Mouse (Mus musculus) lung, embryonic 15.5 days (tissue): ENCODE measurements at regions not wholly inside any gene's neighbourhood (a gene's known extent, or its start where the extent isn't known, plus 50 kb on each side); places are given as distances from the start of the nearest gene placed in this dataset.

Experiments used
- ATAC-seq: fragments of 200-750 bp; cut with Nextera tagmentation; 2 replicates; pipeline ENCODE4 v1.8.0; 2017; ENCODE audit warnings: moderate number of reproducible peaks, borderline replicate concordance; ENCODE audit not compliant: low FRiP score, low TSS enrichment; ENCODE audit errors: extremely low read depth
- H3K27ac ChIP-seq: fragments of 300-500 bp; sonication (generic); 2 replicates; pipeline ENCODE4 v1.5.1; 2015; ENCODE audit warnings: moderate library complexity, mild to moderate bottlenecking, inconsistent platforms
- H3K27me3 ChIP-seq: fragments of 300-500 bp; sonication (generic); 2 replicates; pipeline ENCODE4 v1.6.1; 2015; ENCODE audit warnings: inconsistent platforms
- H3K36me3 ChIP-seq: fragments of 300-500 bp; sonication (generic); 2 replicates; pipeline ENCODE4 v1.6.1; 2015; ENCODE audit warnings: inconsistent platforms
- H3K4me1 ChIP-seq: fragments of 300-500 bp; sonication (generic); 2 replicates; pipeline ENCODE4 v1.6.1; 2015; ENCODE audit warnings: inconsistent platforms
- H3K4me2 ChIP-seq: fragments of 300-500 bp; sonication (generic); 2 replicates; pipeline ENCODE4 v1.6.1; 2015; ENCODE audit warnings: inconsistent platforms, mild to moderate bottlenecking, moderate library complexity
- H3K4me3 ChIP-seq: fragments of 300-500 bp; sonication (generic); 2 replicates; pipeline ENCODE4 v1.5.1; 2015; ENCODE audit warnings: mild to moderate bottlenecking, inconsistent platforms
- H3K9ac ChIP-seq: fragments of 300-500 bp; sonication (generic); 2 replicates; pipeline ENCODE4 v1.6.1; 2015; ENCODE audit warnings: inconsistent platforms
- H3K9me3 ChIP-seq: fragments of 300-500 bp; sonication (generic); 2 replicates; pipeline ENCODE4 v1.6.1; 2016; ENCODE audit warnings: inconsistent platforms
- WGBS: fragments of 180-500 bp; shearing (Covaris S2); methylation state at CpG from one replicate; pipeline ENCODE4 v1.1.7; 2015; 5-methylcytosine and 5-hydroxymethylcytosine counted together

- ATAC-seq: no peak
- Histone ChIP-seq H3K9ac (no peak overlapping the region), H3K36me3 (no peaks in the 10 kb centered on the region), H3K4me2 (no peak overlapping the region), H3K4me1 (peaks cover 23% of the 10 kb centered on the region), H3K4me3 (no peak overlapping the region), H3K9me3 (no peaks in the 10 kb centered on the region), H3K27ac (no peak overlapping the region), H3K27me3 (no peaks in the 10 kb centered on the region)
- 57% methylated on average over 5 of the region's 5 CpGs for WGBS
Observed at GRCm38 (mm10) chr1:155041592-155041991, 57.8 kb downstream of the Ier5 start.

GRCm38 (mm10) chr1:155040939-155041371 is 58.5 kb downstream of the Ier5 start:
- H3K36me3 ChIP-seq: no peaks in the 10 kb centered on the region
- H3K27me3 ChIP-seq: no peaks in the 10 kb centered on the region
- no peaks in the 10 kb centered on the region for H3K9me3 ChIP-seq
- WGBS: 30% methylated on average over 1 of the region's 1 CpGs
- H3K9ac ChIP-seq: no peak overlapping the region
- no peak overlapping the region for H3K4me2 ChIP-seq
- H3K4me3 ChIP-seq: no peak overlapping the region
- H3K27ac ChIP-seq: peak overlapping the region; percentile 62
- H3K4me1 ChIP-seq: peaks cover 23% of the 10 kb centered on the region
- ATAC-seq: peak; percentile 58; the same call in 1 of the 2 replicates

- 31% methylated on average over 6 of the region's 9 CpGs for WGBS
- H3K27ac ChIP-seq: peak overlapping the region; percentile 62
Observed at GRCm38 (mm10) chr1:155040086-155040726, 59.2 kb downstream of the Ier5 start.

GRCm38 (mm10) chr1:155038631-155039625 is 60.5 kb downstream of the Ier5 start:
- Histone ChIP-seq H3K4me3 (no peak overlapping the region), H3K9ac (no peak overlapping the region), H3K36me3 (no peaks in the 10 kb centered on the region), H3K4me2 (no peak overlapping the region), H3K9me3 (no peaks in the 10 kb centered on the region), H3K4me1 (peaks cover 23% of the 10 kb centered on the region), H3K27ac (0 out of 2 replicates have a peak overlapping the region, but pooled peaks have one; percentile 5), H3K27me3 (no peaks in the 10 kb centered on the region)
- 55% methylated on average over 11 of the region's 11 CpGs for WGBS
- ATAC-seq: peak; percentile 39; the same call in 1 of the 2 replicates

More at GRCm38 (mm10) chr1:155040086-155040726, 59.2 kb downstream of the Ier5 start:
- no peaks in the 10 kb centered on the region for H3K9me3 ChIP-seq
- peaks cover 23% of the 10 kb centered on the region for H3K4me1 ChIP-seq
- H3K27me3 ChIP-seq: no peaks in the 10 kb centered on the region
- peak; percentile 79 for ATAC-seq
- H3K4me3 ChIP-seq: no peak overlapping the region
- H3K36me3 ChIP-seq: no peaks in the 10 kb centered on the region
- H3K4me2 ChIP-seq: no peak overlapping the region; the same call in 1 of the 2 replicates
- H3K9ac ChIP-seq: no peak overlapping the region

- H3K4me1 ChIP-seq: peaks cover 23% of the 10 kb centered on the region
- WGBS: 67% methylated on average over 3 of the region's 3 CpGs
- no peaks in the 10 kb centered on the region for H3K27me3 ChIP-seq
- no peak overlapping the region for H3K4me3 ChIP-seq
- H3K27ac ChIP-seq: no peak overlapping the region
- no peaks in the 10 kb centered on the region for H3K36me3 ChIP-seq
- no peaks in the 10 kb centered on the region for H3K9me3 ChIP-seq
- H3K9ac ChIP-seq: no peak overlapping the region
- ATAC-seq: no peak
- no peak overlapping the region for H3K4me2 ChIP-seq
Observed at GRCm38 (mm10) chr1:155037479-155037878, 62.0 kb downstream of the Ier5 start.

GRCm38 (mm10) chr1:155030908-155031307 is 68.5 kb downstream of the Ier5 start:
- no peaks in the 10 kb centered on the region for H3K27me3 ChIP-seq
- no peaks in the 10 kb centered on the region for H3K9me3 ChIP-seq
- H3K36me3 ChIP-seq: no peaks in the 10 kb centered on the region
- WGBS: 15% methylated on average over 9 of the region's 9 CpGs
- H3K4me3 ChIP-seq: no peak overlapping the region
- H3K4me1 ChIP-seq: peaks cover 16% of the 10 kb centered on the region; the same call in 1 of the 2 replicates
- H3K27ac ChIP-seq: no peak overlapping the region
- H3K4me2 ChIP-seq: no peak overlapping the region
- H3K9ac ChIP-seq: no peak overlapping the region
- ATAC-seq: no peak

GRCm38 (mm10) chr1:155029195-155029879 is 70.1 kb downstream of the Ier5 start:
- H3K4me2 ChIP-seq: peak overlapping the region; percentile 43
- WGBS: 53% methylated on average over 17 of the region's 17 CpGs
- no peaks in the 10 kb centered on the region for H3K27me3 ChIP-seq
- no peak overlapping the region for H3K27ac ChIP-seq
- H3K4me1 ChIP-seq: peaks cover 16% of the 10 kb centered on the region; the same call in 1 of the 2 replicates
- no peaks in the 10 kb centered on the region for H3K36me3 ChIP-seq
- H3K9me3 ChIP-seq: no peaks in the 10 kb centered on the region
- 0 out of 2 replicates have a peak overlapping the region, but pooled peaks have one; percentile 2 for H3K4me3 ChIP-seq
- H3K9ac ChIP-seq: no peak overlapping the region
- ATAC-seq: no peak

- H3K36me3 ChIP-seq: no peaks in the 10 kb centered on the region
- H3K27ac ChIP-seq: no peak overlapping the region
- H3K4me3 ChIP-seq: 0 out of 2 replicates have a peak overlapping the region, but pooled peaks have one; percentile 2
- H3K27me3 ChIP-seq: no peaks in the 10 kb centered on the region
- H3K4me2 ChIP-seq: peak overlapping the region; percentile 43
- no peaks in the 10 kb centered on the region for H3K9me3 ChIP-seq
- WGBS: 29% methylated on average over 5 of the region's 5 CpGs
- no peak for ATAC-seq
- H3K4me1 ChIP-seq: peaks cover 16% of the 10 kb centered on the region; the same call in 1 of the 2 replicates
- no peak overlapping the region for H3K9ac ChIP-seq
Observed at GRCm38 (mm10) chr1:155028735-155029134, 70.7 kb downstream of the Ier5 start.

- H3K9me3 ChIP-seq: no peaks in the 10 kb centered on the region
- ATAC-seq: no peak
- H3K27ac ChIP-seq: no peak overlapping the region
- no peaks in the 10 kb centered on the region for H3K27me3 ChIP-seq
- H3K4me2 ChIP-seq: no peak overlapping the region
- no peaks in the 10 kb centered on the region for H3K36me3 ChIP-seq
- H3K9ac ChIP-seq: no peak overlapping the region
- no peak overlapping the region for H3K4me3 ChIP-seq
- WGBS: 46% methylated on average over 6 of the region's 6 CpGs
- peaks cover 16% of the 10 kb centered on the region; the same call in 1 of the 2 replicates for H3K4me1 ChIP-seq
Observed at GRCm38 (mm10) chr1:155028147-155028546, 71.3 kb downstream of the Ier5 start.

GRCm38 (mm10) chr1:155027583-155027982 is 71.9 kb downstream of the Ier5 start:
- ATAC-seq: no peak
- H3K9ac ChIP-seq: no peak overlapping the region
- WGBS: 27% methylated on average over 7 of the region's 8 CpGs
- H3K36me3 ChIP-seq: no peaks in the 10 kb centered on the region
- H3K4me2 ChIP-seq: no peak overlapping the region
- H3K27me3 ChIP-seq: no peaks in the 10 kb centered on the region
- no peak overlapping the region for H3K27ac ChIP-seq
- no peak overlapping the region for H3K4me3 ChIP-seq
- H3K4me1 ChIP-seq: peaks cover 16% of the 10 kb centered on the region; the same call in 1 of the 2 replicates
- no peaks in the 10 kb centered on the region for H3K9me3 ChIP-seq

GRCm38 (mm10) chr1:155025862-155026478 is 73.5 kb downstream of the Ier5 start:
- Histone ChIP-seq H3K4me1 (peaks cover 16% of the 10 kb centered on the region; the same call in 1 of the 2 replicates), H3K27me3 (no peaks in the 10 kb centered on the region), H3K9ac (no peak overlapping the region), H3K36me3 (no peaks in the 10 kb centered on the region), H3K27ac (no peak overlapping the region), H3K4me3 (no peak overlapping the region), H3K9me3 (no peaks in the 10 kb centered on the region), H3K4me2 (no peak overlapping the region)
- ATAC-seq: no peak
- 17% methylated on average over 5 of the region's 5 CpGs for WGBS
